Mouse (Mus musculus) liver (tissue): ENCODE measurements around the gene Myh9.

Experiments
- DNase-seq: peaks from one replicate; pipeline ENCODE4 v3.0.0-alpha.2; 2020; ENCODE audit warnings: mixed read lengths

Myh9 gene

DNA sequence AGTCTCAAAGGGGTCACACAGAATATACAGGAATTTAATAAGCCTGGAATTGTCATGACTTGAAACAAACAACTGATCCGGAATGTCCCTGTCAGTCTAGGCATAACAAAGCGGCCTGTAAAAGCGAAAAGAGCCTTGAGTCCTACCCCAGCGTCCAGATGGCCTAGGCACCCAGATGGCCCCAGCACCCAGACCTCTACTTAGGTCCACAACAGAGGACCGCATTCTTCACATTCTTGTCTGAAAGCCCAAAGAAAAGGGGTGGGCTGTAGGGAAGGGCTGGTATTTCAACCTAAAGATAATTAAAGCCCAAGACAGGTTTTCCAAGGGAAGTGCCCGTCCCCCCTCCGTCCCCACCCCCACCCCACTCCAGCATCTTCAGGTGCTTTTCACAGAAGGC, 14.6 kb downstream of the Myh9 start:
- DNase-seq: no peak

DNA sequence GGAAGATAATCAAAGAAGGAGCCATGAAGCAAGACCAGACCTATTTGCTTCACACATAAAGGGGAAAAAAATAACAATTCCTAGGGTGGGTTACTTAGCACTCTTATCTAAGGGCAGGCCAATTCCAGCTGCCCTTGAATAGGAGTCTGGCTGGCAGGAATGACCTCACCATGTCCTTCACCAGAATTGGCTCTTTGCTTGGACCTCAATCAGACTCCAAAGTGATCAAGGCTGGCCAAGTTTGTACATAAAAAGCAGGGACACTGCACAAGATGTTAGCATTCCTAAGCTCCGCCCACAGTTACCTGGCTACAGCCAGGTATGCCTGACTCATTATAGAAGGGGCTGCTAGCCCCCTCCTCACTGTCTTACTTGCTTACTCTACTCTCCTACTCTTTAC, 16.6 kb downstream of the Myh9 start:
- no peak for DNase-seq

DNA sequence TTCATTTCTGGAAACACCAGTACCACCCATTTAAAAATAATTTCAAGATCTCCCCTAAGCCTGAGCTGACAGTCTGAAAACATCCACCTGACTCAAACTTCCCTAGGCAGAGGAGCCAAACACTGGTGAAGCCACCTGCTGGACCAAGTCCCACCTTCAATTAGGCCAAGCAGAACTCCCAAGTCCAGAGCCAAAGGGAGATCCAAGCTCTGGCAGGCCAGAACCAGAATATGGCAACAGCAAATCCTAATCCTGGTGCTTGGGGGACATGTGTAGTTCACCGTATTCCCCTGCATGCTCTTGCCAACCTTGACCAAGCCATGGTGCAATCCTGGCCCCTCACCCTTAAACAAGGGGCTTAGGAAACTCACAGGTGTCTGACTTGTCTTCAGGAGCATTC, 17.7 kb downstream of the Myh9 start:
- no peak for DNase-seq

- no peak for DNase-seq
These were observed 18.3 kb downstream of the Myh9 start for GRCm38 (mm10) chr15:77823634-77824033.

- no peak for DNase-seq
These were observed 18.8 kb downstream of the Myh9 start for GRCm38 (mm10) chr15:77823196-77823595.

DNA sequence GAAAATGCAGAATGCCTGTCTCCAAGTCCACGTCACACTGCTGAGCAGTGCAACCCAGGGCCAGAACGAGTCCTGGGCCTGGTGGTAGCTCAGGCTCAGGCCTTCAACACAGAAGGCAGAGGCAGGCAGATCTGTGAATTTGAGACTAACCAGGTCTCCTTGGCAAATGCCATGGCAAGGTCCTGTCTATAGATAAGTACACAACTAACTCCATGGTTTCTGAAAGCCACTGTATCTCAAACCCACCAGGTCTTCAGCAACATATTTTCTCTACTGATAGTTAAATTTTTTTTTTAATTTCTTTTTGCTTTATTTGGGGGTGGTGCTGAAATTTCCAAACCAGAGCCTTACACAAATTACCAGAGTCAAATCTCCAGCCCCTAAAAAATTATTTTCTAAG, 19.3 kb downstream of the Myh9 start:
- no peak for DNase-seq

- peak; percentile 41 for DNase-seq
These were observed 19.9 kb downstream of the Myh9 start for GRCm38 (mm10) chr15:77822057-77822466.

DNA sequence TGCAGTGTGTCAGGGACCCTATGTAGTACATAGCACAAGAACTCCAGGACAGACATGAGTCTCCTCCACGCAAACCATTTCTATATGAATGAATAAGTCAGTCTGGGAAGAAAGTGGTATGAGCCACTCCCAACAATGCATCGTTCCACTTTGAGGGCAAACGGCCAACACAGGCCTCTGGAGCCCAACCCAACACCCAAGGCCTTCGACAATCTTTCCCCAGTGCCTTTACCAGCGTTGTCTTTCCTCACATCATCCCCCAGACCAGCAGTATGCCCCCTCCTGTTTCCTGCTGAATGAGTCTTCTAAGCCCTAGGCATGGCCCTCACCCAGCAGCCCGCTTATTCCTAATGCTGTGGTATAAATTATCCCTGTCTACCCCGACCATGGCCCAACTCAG, 20.6 kb downstream of the Myh9 start:
- DNase-seq: no peak

DNA sequence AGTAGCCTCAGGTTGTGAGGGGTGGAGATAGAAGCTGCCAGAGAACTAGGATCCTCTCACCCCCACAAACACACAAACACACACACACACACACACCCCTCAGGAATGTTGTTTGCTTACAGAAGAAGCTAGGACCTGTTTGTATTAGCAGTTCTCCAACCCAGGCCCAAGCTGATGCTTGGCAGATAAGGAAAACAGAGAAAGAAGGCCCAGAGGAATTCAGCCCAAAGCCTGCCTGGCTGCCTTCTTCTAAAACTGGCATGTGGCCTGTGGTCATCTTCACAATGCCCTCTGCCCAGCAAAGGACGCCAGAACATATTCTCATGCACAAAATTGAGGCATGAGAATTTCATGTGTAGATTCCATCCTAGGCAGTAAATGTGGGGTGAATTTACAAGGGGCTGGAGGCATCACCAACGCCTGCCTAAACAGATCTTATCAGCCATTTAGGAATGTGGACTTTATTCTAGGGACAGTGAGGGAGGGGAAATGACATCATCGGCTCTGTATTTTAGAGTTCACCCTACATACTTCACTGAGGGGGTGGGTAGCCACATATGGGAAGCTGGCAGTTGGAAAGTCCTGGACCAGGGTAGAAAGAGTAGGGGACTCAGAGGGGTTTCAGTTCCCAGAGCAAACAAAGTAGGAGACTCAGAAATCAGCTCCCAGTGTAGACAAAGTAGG, 21.4 kb downstream of the Myh9 start:
- DNase-seq: no peak

DNA sequence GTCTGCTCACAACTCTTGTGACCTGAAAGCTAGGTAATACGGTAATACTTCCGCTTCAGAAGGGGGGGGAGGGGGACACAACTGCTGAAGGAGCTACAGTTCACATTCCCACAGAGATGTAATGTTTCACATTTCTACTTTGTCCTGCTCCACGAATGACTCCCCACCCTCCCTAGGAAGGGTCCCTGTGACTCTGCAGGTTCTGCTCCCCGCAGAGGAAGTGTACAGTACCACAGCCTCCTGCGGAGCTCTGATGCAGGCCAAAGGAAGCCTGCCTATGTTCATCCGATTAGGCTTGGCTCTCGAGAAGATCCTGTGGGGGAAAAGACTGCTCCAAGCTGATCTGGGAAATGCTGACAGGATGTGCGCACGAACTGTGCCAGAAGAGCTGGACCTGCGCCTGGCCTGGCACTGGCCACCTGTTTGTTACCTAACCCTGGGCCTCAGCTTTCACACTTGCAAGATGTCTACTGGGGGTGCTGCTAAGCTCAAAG, 22.0 kb downstream of the Myh9 start:
- DNase-seq: no peak

DNA sequence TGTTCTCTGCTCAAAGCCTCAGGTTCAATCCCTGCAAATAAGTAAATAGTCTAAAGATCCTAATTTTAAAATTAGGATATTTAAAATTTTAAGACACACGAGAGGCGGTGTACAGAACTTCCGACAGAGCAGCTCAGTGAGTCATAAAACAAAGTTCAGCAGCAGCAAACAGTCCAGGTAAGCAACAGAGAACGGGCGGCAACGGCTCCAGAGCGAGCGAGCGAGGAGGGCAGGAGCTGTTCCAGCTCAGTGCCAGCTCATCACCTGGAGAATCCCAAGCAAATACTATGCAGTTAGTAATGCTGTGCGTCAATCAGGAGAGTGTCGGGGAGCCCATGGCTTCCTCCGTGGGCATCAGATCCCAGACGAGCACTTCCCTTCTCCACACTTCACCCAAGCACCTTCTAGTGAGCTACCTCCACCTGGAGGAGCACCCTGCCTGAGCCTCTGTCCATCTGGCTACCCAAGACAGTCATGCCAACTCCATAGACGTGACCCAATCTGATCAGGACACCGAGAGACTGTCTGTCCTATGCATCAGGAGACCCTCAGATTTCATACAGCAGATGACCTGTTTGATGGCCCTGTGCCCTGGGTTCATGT, 23.3 kb downstream of the Myh9 start:
- DNase-seq: no peak

- DNase-seq: no peak
These were observed 24.6 kb downstream of the Myh9 start for GRCm38 (mm10) chr15:77817417-77817816.

DNA sequence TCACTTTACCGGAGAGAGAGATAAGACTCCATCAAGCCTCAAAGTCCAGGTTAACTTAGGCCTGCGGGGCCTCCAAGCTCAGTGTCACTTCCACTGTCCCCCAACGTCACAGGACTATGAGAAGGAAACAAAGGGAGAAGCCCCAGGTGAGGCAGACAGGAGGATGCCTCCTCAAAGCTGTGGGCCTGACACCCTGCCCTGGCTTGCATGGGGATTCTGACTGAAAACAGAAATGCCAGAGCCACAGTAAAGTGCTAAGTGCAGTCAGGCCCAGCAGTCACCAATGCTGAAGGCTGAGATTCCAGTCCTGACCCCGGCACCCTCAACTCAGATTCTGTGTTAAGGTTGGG, 25.4 kb downstream of the Myh9 start:
- DNase-seq: no peak

DNA sequence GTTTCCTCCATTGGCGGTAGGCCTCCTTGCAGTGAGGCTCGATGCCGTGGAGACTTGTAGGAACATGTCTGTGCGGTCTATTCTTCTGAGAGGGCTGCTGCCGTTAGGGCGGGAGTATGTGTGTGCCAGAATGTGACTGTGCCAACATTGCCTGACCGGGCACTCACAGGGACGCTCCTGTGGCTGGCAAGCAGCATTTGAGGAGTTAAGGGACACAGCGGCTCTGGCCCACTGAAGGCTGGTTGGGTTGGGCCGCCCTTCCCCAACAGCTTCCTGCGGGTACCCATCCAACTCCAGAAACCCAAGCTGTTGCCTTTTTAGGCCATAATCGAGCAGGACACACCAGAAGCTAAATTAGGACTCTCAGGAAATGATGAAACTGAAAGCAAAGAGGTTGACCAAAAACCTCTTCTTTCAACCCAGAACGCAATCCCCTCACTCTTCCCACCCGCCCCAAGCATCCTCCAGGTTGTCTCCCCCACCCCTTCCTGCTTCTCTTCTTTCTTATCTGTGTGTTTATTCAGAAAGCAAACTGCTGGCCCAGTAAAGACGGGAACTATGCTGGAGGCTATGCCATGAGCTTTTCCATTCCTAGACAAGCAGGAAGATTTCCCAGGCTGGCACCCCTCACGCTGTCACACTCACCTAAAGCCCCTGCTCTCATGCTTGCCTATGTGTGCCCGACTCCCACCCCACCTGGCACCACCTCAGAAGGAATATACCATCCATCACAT, 25.9 kb downstream of the Myh9 start:
- DNase-seq: no peak

DNA sequence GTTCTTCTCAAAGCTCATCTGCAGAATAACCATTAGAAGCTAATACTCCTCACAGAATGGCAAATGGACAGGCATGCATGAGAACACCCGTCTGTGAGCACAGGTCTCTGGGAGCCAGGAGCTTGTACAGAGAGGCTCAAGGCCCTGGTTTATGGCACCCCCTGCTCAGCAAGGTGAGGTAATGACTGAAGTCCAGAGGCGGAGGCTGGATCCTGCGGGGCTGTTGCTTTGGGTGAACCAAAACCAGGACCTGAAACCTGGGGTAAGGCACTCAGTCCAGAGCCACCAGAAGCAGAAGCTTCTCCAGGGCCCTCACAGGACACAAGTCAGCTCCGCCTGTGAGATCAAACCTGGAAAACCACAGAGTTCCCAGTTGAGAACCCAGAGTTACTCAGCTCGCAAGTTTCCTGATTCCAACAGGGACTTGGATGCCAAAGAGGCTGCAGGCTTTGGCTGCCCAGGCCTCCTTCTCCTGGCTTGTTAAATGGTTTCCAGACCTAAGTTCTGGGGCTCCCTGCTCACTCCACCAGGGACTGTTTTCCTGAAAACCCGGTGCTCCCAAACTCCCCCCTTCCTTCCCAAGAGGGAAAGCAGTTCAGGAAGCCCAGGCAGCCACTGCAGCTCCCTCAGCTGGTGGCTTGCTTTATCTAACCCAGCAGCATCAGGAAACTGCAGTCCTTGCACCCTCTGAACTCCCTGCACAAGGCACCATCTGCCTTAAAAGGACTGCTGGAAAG, 28.2 kb downstream of the Myh9 start:
- no peak for DNase-seq

GRCm38 (mm10) chr15:77812578-77812977, 29.4 kb downstream of the Myh9 start:
- DNase-seq: no peak

DNA sequence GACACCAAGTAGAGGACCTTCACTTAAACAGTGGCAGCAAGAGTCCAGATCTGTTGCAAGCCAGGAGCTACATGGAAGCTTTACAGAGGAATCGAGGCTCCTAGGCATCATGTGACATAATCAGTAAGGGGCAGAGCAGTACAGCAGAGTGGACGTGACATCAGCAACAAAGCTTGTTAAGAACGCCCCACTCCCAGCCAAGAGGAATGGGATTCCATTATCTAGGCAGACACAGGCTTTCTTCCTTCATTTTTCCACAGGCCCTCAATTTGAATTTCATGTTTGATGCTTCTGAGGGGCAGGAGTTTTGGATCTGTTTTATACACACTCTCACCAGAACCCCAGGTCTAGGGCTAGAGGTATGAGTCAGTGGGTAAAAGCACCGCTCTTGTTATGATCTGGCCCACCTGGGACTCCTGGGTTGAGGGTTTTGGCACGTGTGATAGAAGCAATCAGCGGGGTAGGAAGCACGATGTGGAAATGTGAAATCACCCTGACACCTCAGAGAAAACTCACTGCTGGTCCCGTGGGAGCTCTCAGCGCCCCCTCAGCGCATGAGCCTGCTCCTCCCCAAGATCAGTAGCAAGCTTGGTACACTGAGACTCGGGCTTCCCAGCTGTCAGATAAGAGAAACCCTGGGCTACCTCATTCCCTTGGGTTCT, 30.7 kb downstream of the Myh9 start:
- DNase-seq: no peak

DNA sequence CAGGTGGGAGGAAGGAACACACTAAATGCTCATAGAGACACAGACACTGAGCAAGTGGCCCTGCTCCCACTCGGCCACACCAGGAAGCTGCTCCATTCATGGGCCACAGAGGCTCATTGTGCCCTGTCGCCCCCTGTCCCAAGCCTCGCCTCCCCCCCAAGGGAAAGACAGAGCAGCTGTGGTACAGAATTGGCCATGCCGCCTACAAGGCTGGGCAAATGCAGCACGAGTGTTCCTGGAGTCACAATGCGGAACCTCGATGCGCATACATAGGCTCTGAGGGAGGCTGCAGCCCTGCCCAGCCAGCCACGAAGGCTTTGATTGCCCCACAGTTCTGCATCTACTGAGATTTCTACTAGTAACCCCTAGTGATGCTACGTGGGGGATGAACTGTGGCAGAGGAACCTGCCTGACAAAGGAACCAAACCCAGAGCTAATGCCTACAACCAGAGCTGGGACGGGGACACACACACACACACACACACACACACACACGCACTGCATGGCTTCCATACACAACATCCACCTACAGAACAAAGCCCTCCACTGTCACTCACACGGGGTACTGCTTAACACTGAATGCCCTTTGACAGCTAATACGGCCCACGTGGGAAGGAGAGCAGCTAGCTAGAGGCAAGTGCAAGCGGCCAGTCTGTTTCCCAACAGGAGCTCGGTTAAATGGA, 31.4 kb downstream of the Myh9 start:
- no peak for DNase-seq

DNA sequence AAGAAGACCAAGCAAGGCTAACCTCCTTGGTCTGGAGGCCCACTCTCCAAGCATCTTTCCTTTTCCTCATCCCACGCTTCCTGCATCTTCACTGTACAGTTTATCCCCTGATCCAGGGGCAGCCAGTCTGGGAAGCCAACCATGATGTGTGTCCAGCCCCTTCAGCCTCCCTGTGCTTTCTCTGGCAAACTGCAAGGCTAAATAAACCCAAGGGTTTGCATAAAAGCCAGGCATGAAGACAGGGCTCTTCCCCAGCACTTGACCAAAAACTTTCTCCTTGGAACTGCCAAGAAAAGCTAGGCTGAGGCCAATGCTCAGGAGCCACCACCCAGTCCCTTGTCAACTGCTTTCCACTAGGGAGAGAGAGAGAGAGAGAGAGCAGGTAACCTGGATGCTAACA, 32.5 kb downstream of the Myh9 start:
- no peak for DNase-seq

- no peak for DNase-seq
These were observed 34.8 kb downstream of the Myh9 start for GRCm38 (mm10) chr15:77807264-77807585.

DNA sequence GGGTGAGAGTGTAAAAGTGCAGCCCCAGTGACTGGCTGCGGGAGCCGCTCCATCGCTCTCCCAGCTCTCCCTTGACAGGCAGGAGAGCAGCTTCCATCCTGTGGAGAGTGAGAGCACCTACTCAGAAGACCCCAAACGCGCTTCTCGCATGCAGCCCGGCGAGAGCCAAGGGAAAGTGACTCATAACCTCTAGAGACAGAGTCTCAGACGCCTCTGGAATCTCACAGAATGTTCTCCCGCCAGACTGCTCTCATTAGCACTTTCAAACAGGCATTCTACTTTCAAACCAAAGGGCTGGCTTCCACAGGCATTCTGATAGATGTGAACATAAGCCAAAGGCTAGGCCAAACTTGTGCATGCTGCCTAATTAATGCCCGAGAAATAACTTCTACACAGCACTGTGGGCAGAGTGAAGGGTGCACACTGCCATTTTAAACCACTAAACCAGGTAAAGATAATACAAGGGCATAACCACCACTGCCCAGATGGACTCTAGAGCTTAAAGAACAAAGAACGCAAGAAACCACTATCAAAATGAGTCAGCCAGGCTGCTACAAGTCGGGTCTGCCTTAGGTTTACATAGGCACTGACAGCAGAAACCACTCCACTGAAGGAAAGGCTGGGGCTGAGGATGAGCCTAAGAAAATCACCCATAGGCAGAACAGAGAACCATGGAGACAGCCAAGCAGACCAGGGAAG, 35.3 kb downstream of the Myh9 start:
- DNase-seq: no peak

GRCm38 (mm10) chr15:77805657-77806056, 36.3 kb downstream of the Myh9 start:
- DNase-seq: no peak
